Mouse (Mus musculus) midbrain, embryonic 10.5 days (tissue): Measurements from ENCODE around the gene Rad51b. TPM values are rescaled to one million over a fixed set of nuclear protein-coding genes. Genes with fewer than 3 reads are reported as not detected.
A peak's percentile ranks its signal among the peaks of the same experiment; 100 is the strongest.

Source experiments
- DNase-seq: peaks from one replicate; pipeline ENCODE4 v3.0.0-alpha.2; 2017; ENCODE audit warnings: low spot score
- H3K27ac ChIP-seq: fragments of 300-500 bp; sonication (generic); replicated peaks from 2 replicates; pipeline ENCODE4 v1.5.1; 2016; ENCODE audit warnings: mild to moderate bottlenecking
- H3K27me3 ChIP-seq: fragments of 300-500 bp; sonication (generic); 2 replicates; pipeline ENCODE4 v1.6.1; 2016; ENCODE audit warnings: low read depth, mild to moderate bottlenecking; ENCODE audit not compliant: poor library complexity, severe bottlenecking
- H3K36me3 ChIP-seq: fragments of 300-500 bp; sonication (generic); 2 replicates; pipeline ENCODE4 v1.6.1; 2016; ENCODE audit warnings: mild to moderate bottlenecking, moderate library complexity
- H3K4me1 ChIP-seq: fragments of 300-500 bp; sonication (generic); 2 replicates; pipeline ENCODE4 v1.6.1; 2016
- H3K4me3 ChIP-seq: fragments of 300-500 bp; sonication (generic); 2 replicates; pipeline ENCODE4 v1.5.1; 2016; ENCODE audit warnings: mild to moderate bottlenecking, moderate library complexity
- H3K9me3 ChIP-seq: fragments of 300-500 bp; sonication (generic); replicated peaks from 2 replicates; pipeline ENCODE4 v1.6.1; 2016; ENCODE audit warnings: mild to moderate bottlenecking
- WGBS: fragments of 180-500 bp; shearing (Covaris S2); methylation state at CpG from one replicate; pipeline ENCODE4 v1.1.7; 2016; 5-methylcytosine and 5-hydroxymethylcytosine counted together
- polyA plus RNA-seq: library from polyadenylated mRNA; unstranded; fragments of >200 nt; fragmentation: Nextera tagmentation; extraction: Ambion mirVana; gene quantifications from 2 replicates; pipeline ENCODE4 v1.2.1, GENCODE M21; 2016

Rad51b gene
- polyA plus RNA-seq, 1 experiment from 2014 or later = 7.8 TPM

- DNase-seq = no peak
- 84% methylated on average over 8 of the region's 8 CpGs for WGBS
- Histone ChIP-seq H3K9me3 (no peaks in the 10 kb centered on the region), H3K27ac (peak overlapping the region; percentile 5; the same call in 1 of the 2 replicates), H3K27me3 (peaks cover 8% of the 10 kb centered on the region), H3K36me3 (no peaks in the 10 kb centered on the region), H3K4me1 (peaks cover 27% of the 10 kb centered on the region), H3K4me3 (no peak overlapping the region)
Measured at GRCm38 (mm10) chr12:79793382-79793781, 496.3 kb downstream of the Rad51b start.

GRCm38 (mm10) chr12:79794802-79795201 is 497.7 kb downstream of the Rad51b start:
- DNase-seq = no peak
- H3K27me3 ChIP-seq = peaks cover 8% of the 10 kb centered on the region
- no peak overlapping the region for H3K4me3 ChIP-seq
- peaks cover 29% of the 10 kb centered on the region for H3K4me1 ChIP-seq
- no peak overlapping the region for H3K27ac ChIP-seq
- no peaks in the 10 kb centered on the region for H3K9me3 ChIP-seq
- WGBS = 93% methylated on average over 4 of the region's 4 CpGs
- H3K36me3 ChIP-seq = no peaks in the 10 kb centered on the region

- Histone ChIP-seq H3K27me3 (peaks cover 22% of the 10 kb centered on the region), H3K4me1 (peaks cover 29% of the 10 kb centered on the region), H3K36me3 (no peaks in the 10 kb centered on the region), H3K9me3 (no peaks in the 10 kb centered on the region), H3K27ac (peak overlapping the region; percentile 59; the same call in 1 of the 2 replicates), H3K4me3 (no peak overlapping the region)
- no peak for DNase-seq
- WGBS = 73% methylated on average over 6 of the region's 6 CpGs
Measured at GRCm38 (mm10) chr12:79796260-79796659, 499.2 kb downstream of the Rad51b start.

- no peak for DNase-seq
- Histone ChIP-seq H3K4me1 (peaks cover 30% of the 10 kb centered on the region), H3K4me3 (no peak overlapping the region), H3K27ac (peak overlapping the region; percentile 59), H3K36me3 (no peaks in the 10 kb centered on the region), H3K9me3 (no peaks in the 10 kb centered on the region), H3K27me3 (peaks cover 24% of the 10 kb centered on the region)
- WGBS = 75% methylated on average over 18 of the region's 18 CpGs
Measured at GRCm38 (mm10) chr12:79796823-79797821, 500.0 kb downstream of the Rad51b start.

- DNase-seq = no peak
- 90% methylated on average over 3 of the region's 3 CpGs for WGBS
- Histone ChIP-seq H3K4me3 (no peak overlapping the region), H3K4me1 (peaks cover 33% of the 10 kb centered on the region), H3K36me3 (no peaks in the 10 kb centered on the region), H3K9me3 (no peaks in the 10 kb centered on the region), H3K27ac (peak overlapping the region; percentile 23; the same call in 1 of the 2 replicates), H3K27me3 (peaks cover 32% of the 10 kb centered on the region)
Measured at GRCm38 (mm10) chr12:79798488-79798887, 501.4 kb downstream of the Rad51b start.

GRCm38 (mm10) chr12:79799370-79799769 is 502.3 kb downstream of the Rad51b start:
- no peak for DNase-seq
- 66% methylated on average over 5 of the region's 5 CpGs for WGBS

GRCm38 (mm10) chr12:79803670-79804069 is 506.6 kb downstream of the Rad51b start:
- H3K27me3 ChIP-seq = peaks cover 33% of the 10 kb centered on the region
- H3K9me3 ChIP-seq = no peaks in the 10 kb centered on the region
- no peaks in the 10 kb centered on the region for H3K36me3 ChIP-seq
- H3K4me3 ChIP-seq = no peak overlapping the region
- peaks cover 60% of the 10 kb centered on the region for H3K4me1 ChIP-seq
- peak overlapping the region; percentile 94 for H3K27ac ChIP-seq
- 73% methylated on average over 1 of the region's 1 CpGs for WGBS
- no peak for DNase-seq

More at GRCm38 (mm10) chr12:79799370-79799769, 502.3 kb downstream of the Rad51b start:
- Histone ChIP-seq H3K36me3 (no peaks in the 10 kb centered on the region), H3K27me3 (peaks cover 41% of the 10 kb centered on the region), H3K4me3 (no peak overlapping the region), H3K27ac (no peak overlapping the region), H3K9me3 (no peaks in the 10 kb centered on the region), H3K4me1 (peaks cover 40% of the 10 kb centered on the region)

- Histone ChIP-seq H3K27me3 (peaks cover 34% of the 10 kb centered on the region), H3K4me3 (peak overlapping the region; percentile 9; the same call in 1 of the 2 replicates), H3K9me3 (no peaks in the 10 kb centered on the region), H3K4me1 (peaks cover 73% of the 10 kb centered on the region), H3K36me3 (no peaks in the 10 kb centered on the region), H3K27ac (peak overlapping the region; percentile 94)
- peak; percentile 39 for DNase-seq
- 16% methylated on average over 8 of the region's 8 CpGs for WGBS
Measured at GRCm38 (mm10) chr12:79804776-79805524, 507.9 kb downstream of the Rad51b start.

- WGBS = 33% methylated on average over 4 of the region's 4 CpGs
- DNase-seq = no peak
- Histone ChIP-seq H3K4me3 (peak overlapping the region; percentile 25), H3K36me3 (no peaks in the 10 kb centered on the region), H3K9me3 (no peaks in the 10 kb centered on the region), H3K27me3 (peaks cover 37% of the 10 kb centered on the region), H3K4me1 (peaks cover 94% of the 10 kb centered on the region), H3K27ac (peak overlapping the region; percentile 94)
Measured at GRCm38 (mm10) chr12:79806990-79807389, 509.9 kb downstream of the Rad51b start.

- WGBS = 5% methylated on average over 10 of the region's 10 CpGs
- Histone ChIP-seq H3K36me3 (no peaks in the 10 kb centered on the region), H3K27me3 (peaks cover 37% of the 10 kb centered on the region), H3K4me3 (peak overlapping the region; percentile 25), H3K9me3 (no peaks in the 10 kb centered on the region), H3K4me1 (peaks cover 95% of the 10 kb centered on the region), H3K27ac (peak overlapping the region; percentile 94)
- DNase-seq = peak; percentile 88
Measured at GRCm38 (mm10) chr12:79807410-79807847, 510.3 kb downstream of the Rad51b start.

GRCm38 (mm10) chr12:79807938-79808401 is 510.9 kb downstream of the Rad51b start:
- WGBS = 16% methylated on average over 8 of the region's 8 CpGs
- no peaks in the 10 kb centered on the region for H3K36me3 ChIP-seq
- H3K27ac ChIP-seq = peak overlapping the region; percentile 94
- no peaks in the 10 kb centered on the region for H3K9me3 ChIP-seq
- DNase-seq = peak; percentile 74
- peak overlapping the region; percentile 35 for H3K4me3 ChIP-seq
- H3K27me3 ChIP-seq = peaks cover 34% of the 10 kb centered on the region
- peaks cover 99% of the 10 kb centered on the region for H3K4me1 ChIP-seq
